Mouse (Mus musculus) ZHBTc4 (cell line): ENCODE measurements at regions not wholly inside any gene's neighbourhood (a gene's known extent, or its start where the extent isn't known, plus 50 kb on each side); places are given as distances from the start of the nearest gene placed in this dataset.

Experiments used
- DNase-seq: peaks from one replicate; pipeline ENCODE4 v3.0.0-alpha.2; 2011; ENCODE audit warnings: low read depth, low spot score

DNA sequence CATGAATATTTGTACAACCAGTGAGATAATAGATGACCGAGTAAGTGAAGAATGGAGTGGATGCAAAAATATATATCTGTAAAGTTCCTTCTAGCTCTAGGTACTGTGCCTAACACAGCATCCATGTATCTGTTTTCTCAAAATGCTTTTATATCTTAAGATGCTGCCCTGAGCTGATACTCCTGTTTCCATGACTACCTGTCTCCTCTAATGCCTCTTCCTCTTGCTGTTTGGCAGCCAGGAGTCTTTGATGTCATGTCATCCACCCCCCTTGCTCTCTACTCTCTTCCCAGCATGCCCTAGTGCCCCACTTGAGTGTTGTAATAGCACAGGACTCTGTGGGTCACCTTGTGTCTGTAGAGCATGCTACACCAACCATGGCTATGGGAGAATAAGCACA lies 95.2 kb upstream of the Id4 start:
- no peak for DNase-seq

DNA sequence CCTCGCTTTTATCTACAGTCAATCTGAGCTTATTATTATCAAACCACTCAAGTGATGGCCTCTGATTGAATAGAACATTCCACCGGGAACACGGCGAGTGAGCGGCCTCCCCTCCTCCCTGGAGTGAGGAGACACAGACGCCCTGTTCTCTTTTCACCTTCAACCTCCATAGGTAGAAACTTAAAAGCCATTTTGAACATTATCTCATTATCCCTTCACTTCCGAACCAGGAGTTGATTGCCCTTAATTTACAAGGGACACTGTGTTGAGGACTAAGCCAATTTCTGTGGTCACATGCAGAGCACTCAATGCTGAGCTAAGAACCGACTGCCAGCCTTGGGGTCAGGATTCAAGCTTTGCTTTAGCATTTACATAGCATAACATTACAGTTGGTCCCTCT lies 93.1 kb upstream of the Id4 start:
- DNase-seq = peak; percentile 20

- peak; percentile 45 for DNase-seq
Observed at GRCm38 (mm10) chr13:48171309-48171953, 89.6 kb upstream of the Id4 start.

GRCm38 (mm10) chr13:48171994-48172393 lies 89.0 kb upstream of the Id4 start:
- no peak for DNase-seq

- peak; percentile 19 for DNase-seq
Observed at GRCm38 (mm10) chr13:48192476-48192875, 68.6 kb upstream of the Id4 start.

DNA sequence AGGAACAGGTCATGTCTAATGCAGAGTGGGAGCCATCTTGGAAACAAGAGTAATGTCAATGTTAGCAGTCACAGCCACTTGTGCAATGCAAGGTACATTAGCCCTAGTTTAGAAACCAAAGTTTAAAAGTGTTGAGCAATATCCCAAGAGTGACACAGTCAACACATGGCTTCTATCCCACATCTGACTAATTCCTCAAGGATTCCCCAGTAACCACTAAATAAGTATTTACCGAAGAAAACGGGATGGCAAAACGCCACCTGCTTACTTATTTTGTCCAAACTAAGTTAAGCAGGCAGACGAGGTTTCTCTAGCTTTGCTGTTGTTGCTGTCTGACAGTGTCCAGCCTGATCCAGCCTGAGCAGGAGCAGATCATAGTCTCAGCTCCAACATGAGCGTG lies 67.1 kb upstream of the Id4 start:
- no peak for DNase-seq

GRCm38 (mm10) chr13:48207824-48208223 lies 53.2 kb upstream of the Id4 start:
- DNase-seq = peak; percentile 55
